Mouse (Mus musculus) bone marrow, adult 2 months (tissue): ENCODE measurements around the gene Peli3.

Experiments used
- CTCF ChIP-seq: fragments of 200-500 bp; IDR thresholded peaks from 2 replicates; pipeline ENCODE4 v1.5.1; 2011; ENCODE audit warnings: low read length, control low read depth; ENCODE audit not compliant: control insufficient read depth, insufficient read depth
- POLR2A ChIP-seq: fragments of 200-500 bp; IDR thresholded peaks from 2 replicates; pipeline ENCODE4 v1.6.1; 2011; ENCODE audit warnings: low read depth, mild to moderate bottlenecking, control low read depth, low read length, borderline replicate concordance; ENCODE audit not compliant: control insufficient read depth

GRCm38 (mm10) chr19:4889791-4890190 lies 53.1 kb downstream of the Peli3 start:
- TF ChIP-seq CTCF, result no peak
- no peak for TF ChIP-seq POLR2A
